Mouse (Mus musculus): Measurements from ENCODE around the gene Efr3b. TPM values are rescaled to one million over a fixed set of nuclear protein-coding genes. Genes with fewer than 3 reads are reported as not detected.
A peak's percentile ranks its signal among the peaks of the same experiment; 100 is the strongest.
"Not testable (repeated sequence)": the region's sequence is repeated elsewhere in the genome, so short reads cannot be mapped to it uniquely, and the experiment has no call there.

Gene Efr3b
- polyA plus RNA-seq, 1 experiment from 2014 or later: 42.1 TPM

DNA sequence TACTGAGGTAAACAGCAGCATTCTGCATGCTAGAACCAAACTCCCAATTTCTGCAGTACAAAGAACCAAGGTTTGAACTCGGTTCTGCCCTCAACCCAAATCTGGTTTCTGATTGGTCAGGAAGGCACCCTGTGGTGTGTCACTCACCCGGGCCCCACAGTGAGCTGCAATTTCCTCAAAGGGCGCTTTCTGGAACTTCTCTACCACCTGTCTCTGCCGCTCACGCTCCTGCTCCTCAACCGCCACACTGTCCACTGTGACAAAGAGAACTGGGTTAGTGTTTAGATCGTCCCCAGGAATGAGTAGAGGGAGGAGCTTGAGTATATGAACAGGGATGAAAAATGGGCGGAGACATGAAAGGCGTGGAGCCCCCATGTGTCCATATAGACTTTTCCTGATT, 70.3 kb downstream of the Efr3b start:
- no peak overlapping the region for H3K4me3 ChIP-seq
- no peaks in the 10 kb centered on the region for H3K27me3 ChIP-seq
- H3K9ac ChIP-seq: no peak overlapping the region
- H3K4me2 ChIP-seq: no peak overlapping the region
- H3K36me3 ChIP-seq: peaks cover 59% of the 10 kb centered on the region
- no peak for ATAC-seq (ENCODE audit: low FRiP score, low read depth)
- no peaks in the 10 kb centered on the region for H3K9me3 ChIP-seq
- 63% methylated on average over 9 of the region's 9 CpGs for WGBS
- no peaks in the 10 kb centered on the region for H3K4me1 ChIP-seq (replicated peaks)
- no peak overlapping the region for H3K27ac ChIP-seq (replicated peaks)

DNA sequence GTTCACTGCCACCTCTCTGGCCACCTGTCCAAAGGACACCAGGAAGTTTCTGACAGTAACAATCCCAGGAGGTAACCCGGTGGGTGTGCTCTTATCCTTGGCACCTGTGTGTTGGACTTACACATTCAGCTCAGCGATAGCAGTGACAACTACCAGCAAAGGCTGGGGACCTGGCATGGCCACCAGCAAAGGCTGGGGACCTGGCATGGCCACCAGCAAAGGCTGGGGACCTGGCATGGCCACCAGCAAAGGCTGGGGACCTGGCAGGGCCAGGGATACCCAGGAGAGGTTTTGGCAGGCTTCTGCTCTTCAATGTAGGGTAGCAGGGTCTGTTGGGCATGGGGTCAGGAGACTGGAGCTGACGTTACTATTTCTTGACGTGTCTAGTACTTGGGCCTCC, 71.5 kb downstream of the Efr3b start:
- no peak overlapping the region for H3K4me3 ChIP-seq
- WGBS: 98% methylated on average over 4 of the region's 4 CpGs
- ATAC-seq (ENCODE audit: low FRiP score, low read depth): no peak
- H3K4me1 ChIP-seq (replicated peaks): no peaks in the 10 kb centered on the region
- H3K4me2 ChIP-seq: no peak overlapping the region
- no peaks in the 10 kb centered on the region for H3K27me3 ChIP-seq
- no peaks in the 10 kb centered on the region for H3K9me3 ChIP-seq
- peaks cover 57% of the 10 kb centered on the region for H3K36me3 ChIP-seq
- no peak overlapping the region for H3K27ac ChIP-seq (replicated peaks)
- H3K9ac ChIP-seq: no peak overlapping the region

DNA sequence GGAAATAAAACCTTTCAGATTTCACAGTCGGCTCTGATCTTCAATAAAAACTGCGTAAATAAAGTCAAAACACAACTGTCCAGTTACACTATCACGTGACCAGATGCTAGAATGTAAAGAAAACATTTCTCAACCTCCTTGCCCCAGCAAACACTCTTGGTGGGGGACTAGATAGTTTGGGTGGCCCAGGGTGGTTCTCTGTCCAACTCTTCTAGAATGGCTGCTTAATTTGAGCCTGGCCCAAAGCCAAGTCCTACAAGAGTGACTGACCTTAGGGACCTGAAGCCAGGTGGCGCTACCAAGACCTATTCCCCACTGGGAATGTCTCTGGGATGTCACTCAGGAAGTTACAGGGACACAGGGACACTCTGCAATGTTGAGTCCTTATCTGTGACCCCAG, 78.2 kb downstream of the Efr3b start:
- Histone ChIP-seq H3K4me3 (peak overlapping the region; percentile 55), H3K9ac (peak overlapping the region; percentile 66), H3K4me1 (replicated peaks) (peaks cover 11% of the 10 kb centered on the region), H3K27ac (replicated peaks) (peak overlapping the region; percentile 95), H3K36me3 (peaks cover 9% of the 10 kb centered on the region), H3K9me3 (no peaks in the 10 kb centered on the region), H3K27me3 (peaks cover 4% of the 10 kb centered on the region; the same call in 1 of the 2 replicates), H3K4me2 (peak overlapping the region; percentile 74)
- 55% methylated on average over 4 of the region's 4 CpGs for WGBS
- no peak for ATAC-seq (ENCODE audit: low FRiP score, low read depth)

DNA sequence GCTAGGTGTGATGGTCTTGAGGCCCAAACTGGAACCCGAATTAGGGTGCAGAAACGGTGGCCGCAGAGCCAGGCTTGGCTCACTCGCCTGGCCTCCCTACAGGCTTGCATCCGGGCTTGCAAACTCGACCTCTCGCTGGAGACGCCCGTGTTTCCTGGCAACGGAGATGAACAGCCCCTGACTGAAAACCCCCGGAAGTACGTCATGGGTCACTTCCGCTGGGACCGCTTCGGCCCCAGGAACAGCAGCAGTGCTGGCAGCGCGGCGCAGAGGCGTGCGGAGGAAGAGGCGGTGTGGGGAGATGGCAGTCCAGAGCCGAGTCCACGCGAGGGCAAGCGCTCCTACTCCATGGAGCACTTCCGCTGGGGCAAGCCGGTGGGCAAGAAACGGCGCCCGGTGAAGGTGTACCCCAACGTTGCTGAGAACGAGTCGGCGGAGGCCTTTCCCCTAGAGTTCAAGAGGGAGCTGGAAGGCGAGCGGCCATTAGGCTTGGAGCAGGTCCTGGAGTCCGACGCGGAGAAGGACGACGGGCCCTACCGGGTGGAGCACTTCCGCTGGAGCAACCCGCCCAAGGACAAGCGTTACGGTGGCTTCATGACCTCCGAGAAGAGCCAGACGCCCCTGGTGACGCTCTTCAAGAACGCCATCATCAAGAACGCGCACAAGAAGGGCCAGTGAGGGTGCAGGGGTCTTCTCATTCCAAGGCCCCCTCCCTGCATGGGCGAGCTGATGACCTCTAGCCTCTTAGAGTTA, 78.7 kb downstream of the Efr3b start:
- Histone ChIP-seq H3K27ac (replicated peaks) (peak overlapping the region; percentile 95), H3K36me3 (peaks cover 4% of the 10 kb centered on the region; the same call in 1 of the 2 replicates), H3K27me3 (peaks cover 4% of the 10 kb centered on the region), H3K4me1 (replicated peaks) (peaks cover 11% of the 10 kb centered on the region), H3K9ac (peak overlapping the region; percentile 66), H3K9me3 (no peaks in the 10 kb centered on the region), H3K4me3 (peak overlapping the region; percentile 55), H3K4me2 (peak overlapping the region; percentile 74)
- WGBS: 2% methylated on average over 53 of the region's 53 CpGs
- peak; percentile 97 for ATAC-seq (ENCODE audit: low FRiP score, low read depth)

DNA sequence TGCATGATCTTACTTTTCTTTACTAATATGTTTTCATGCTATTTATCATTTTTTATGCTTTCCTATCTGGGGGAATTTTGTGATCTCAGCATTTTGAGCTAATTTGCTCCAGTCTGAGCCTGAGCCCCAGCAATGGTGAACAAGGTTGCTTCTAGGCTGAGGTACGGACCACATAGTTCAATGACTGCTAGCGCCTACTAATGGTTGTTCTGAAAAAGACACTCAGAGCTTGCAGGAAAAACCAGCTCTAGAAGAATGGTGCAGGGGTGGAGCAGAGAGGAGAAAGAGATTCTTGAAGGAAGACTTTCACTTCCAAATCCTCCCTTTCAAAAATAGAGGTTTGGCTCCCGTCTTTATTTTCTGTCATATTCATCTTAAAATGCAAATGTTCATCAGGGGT, 82.4 kb downstream of the Efr3b start:
- no peak overlapping the region for H3K4me3 ChIP-seq
- 15% methylated on average over 3 of the region's 3 CpGs for WGBS
- no peak overlapping the region for H3K9ac ChIP-seq
- H3K4me2 ChIP-seq: no peak overlapping the region
- no peak overlapping the region for H3K27ac ChIP-seq (replicated peaks)
- peaks cover 13% of the 10 kb centered on the region for H3K27me3 ChIP-seq
- no peaks in the 10 kb centered on the region for H3K9me3 ChIP-seq
- no peaks in the 10 kb centered on the region for H3K36me3 ChIP-seq
- peaks cover 11% of the 10 kb centered on the region for H3K4me1 ChIP-seq (replicated peaks)
- no peak for ATAC-seq (ENCODE audit: low FRiP score, low read depth)

DNA sequence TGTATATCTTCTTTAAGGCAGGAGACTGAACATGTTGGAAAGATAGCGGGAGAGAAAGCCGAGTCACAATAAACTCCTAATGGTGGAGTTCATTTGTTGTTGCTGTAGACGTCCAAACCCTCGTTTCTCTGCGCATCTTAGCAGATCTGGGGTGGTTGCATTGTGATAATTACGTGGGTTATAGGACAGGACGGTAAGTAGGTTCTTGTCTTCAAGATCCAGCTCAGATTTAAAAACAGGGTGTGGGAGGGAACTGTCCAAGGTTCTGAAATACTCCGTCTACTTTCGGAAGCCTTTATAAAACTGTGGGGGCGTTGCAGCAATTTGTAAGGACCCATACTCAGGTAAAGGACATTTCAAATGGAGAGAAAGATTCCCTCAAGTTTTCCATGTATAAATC, 83.3 kb downstream of the Efr3b start:
- H3K36me3 ChIP-seq: no peaks in the 10 kb centered on the region
- H3K4me1 ChIP-seq (replicated peaks): peaks cover 7% of the 10 kb centered on the region
- no peak overlapping the region for H3K4me2 ChIP-seq
- H3K27me3 ChIP-seq: peaks cover 13% of the 10 kb centered on the region
- WGBS: 31% methylated on average over 10 of the region's 10 CpGs
- no peak overlapping the region for H3K27ac ChIP-seq (replicated peaks)
- H3K4me3 ChIP-seq: no peak overlapping the region
- ATAC-seq (ENCODE audit: low FRiP score, low read depth): no peak
- no peaks in the 10 kb centered on the region for H3K9me3 ChIP-seq
- H3K9ac ChIP-seq: no peak overlapping the region

DNA sequence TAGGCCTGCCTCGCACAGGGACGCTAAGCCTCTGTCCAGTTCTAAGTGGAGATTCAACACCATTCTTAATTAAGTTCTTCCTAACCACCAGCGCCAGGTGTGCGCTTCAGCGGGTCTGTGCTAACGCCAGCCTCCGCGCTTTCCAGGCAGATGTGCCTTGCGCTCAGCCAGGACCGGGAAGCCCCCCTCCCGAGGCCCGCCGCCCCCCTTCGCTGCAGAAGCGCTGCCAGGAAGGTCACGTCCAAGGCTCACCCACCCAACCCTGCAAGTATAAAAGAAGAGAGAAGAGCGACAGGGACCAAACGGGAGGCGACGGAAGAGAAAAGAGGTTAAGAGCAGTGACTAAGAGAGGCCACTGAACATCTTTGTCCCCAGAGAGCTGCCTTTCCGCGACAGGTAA, 84.1 kb downstream of the Efr3b start, which contains the start of gene Pomc:
TSS of gene Pomc (plus strand) at position 301 of the 400 bp plus-strand sequence.
- H3K4me1 ChIP-seq (replicated peaks): peaks cover 5% of the 10 kb centered on the region
- H3K4me3 ChIP-seq: no peak within 1 kb of the TSS
- no peak within 1 kb of the TSS for H3K9ac ChIP-seq
- H3K9me3 ChIP-seq: no peaks in the 10 kb centered on the region
- peaks cover 13% of the 10 kb centered on the region for H3K27me3 ChIP-seq
- WGBS: 15% methylated on average over 22 of the region's 22 CpGs
- no peaks in the 10 kb centered on the region for H3K36me3 ChIP-seq
- H3K4me2 ChIP-seq: peak within 1 kb of the TSS; percentile 31
- no peak within 1 kb of the TSS for H3K27ac ChIP-seq (replicated peaks)
- no peak for ATAC-seq (ENCODE audit: low FRiP score, low read depth)

DNA sequence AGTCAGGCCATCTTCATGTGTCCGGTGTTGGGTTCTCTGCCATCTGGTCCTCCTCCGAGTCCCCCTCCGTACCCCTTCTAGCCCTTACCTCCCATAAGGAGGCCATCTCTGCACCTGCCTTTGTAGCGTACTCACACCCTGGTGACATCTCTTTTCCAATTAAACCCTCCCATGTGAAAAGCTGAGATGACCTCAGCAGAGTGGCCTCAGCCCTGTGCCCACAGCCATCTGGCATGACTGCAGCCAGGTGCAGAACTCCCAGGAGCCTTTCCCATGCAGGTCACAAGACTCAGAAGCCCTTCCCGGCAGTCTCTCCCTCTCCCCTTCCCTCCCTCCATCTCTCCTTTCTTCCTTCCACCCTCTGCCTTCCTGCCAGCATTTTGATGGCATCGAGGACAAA, 91.2 kb downstream of the Efr3b start:
- H3K27ac ChIP-seq (replicated peaks): no peak overlapping the region
- H3K27me3 ChIP-seq: peaks cover under 1% of the 10 kb centered on the region; the same call in 1 of the 2 replicates
- no peak overlapping the region for H3K9ac ChIP-seq
- no peak for ATAC-seq (ENCODE audit: low FRiP score, low read depth)
- WGBS: 52% methylated on average over 6 of the region's 6 CpGs
- no peaks in the 10 kb centered on the region for H3K36me3 ChIP-seq
- peaks cover 3% of the 10 kb centered on the region; the same call in 1 of the 2 replicates for H3K4me1 ChIP-seq (replicated peaks)
- H3K4me2 ChIP-seq: no peak overlapping the region
- H3K4me3 ChIP-seq: no peak overlapping the region
- H3K9me3 ChIP-seq: no peaks in the 10 kb centered on the region

DNA sequence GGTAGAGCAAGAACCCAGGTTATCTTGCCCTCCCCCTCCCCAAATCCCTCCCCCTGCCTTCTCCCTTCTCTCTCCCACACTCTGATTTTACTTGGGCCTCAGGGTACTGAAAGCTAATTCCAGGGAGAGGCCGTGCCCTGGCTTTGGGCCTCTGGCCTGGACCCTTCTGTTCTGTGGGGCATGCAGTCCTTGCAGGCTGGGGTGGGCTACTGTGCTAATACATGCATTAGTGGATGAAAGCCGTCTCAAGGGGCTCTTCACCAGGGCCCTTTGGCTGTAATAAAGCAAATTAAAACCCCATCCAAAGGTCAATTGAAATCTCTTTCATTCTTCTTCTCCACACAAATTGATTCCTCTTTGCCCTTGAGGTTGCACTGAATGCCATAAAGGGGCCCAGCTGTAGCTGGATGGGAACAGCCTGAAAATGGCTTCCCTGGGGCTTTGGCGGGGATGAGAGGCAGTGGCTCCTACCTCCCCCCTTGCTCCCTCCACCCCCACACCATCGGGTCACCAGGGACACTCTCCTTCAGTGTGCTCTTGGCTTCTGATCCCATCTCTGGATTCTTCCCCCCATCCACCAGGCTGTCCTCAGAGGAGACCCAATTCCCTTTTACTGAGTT, 94.2 kb downstream of the Efr3b start:
- 29% methylated on average over 4 of the region's 4 CpGs for WGBS
- no peak overlapping the region for H3K27ac ChIP-seq (replicated peaks)
- H3K9ac ChIP-seq: no peak overlapping the region
- H3K4me1 ChIP-seq (replicated peaks): peaks cover 8% of the 10 kb centered on the region; the same call in 1 of the 2 replicates
- no peak overlapping the region for H3K4me3 ChIP-seq
- H3K36me3 ChIP-seq: no peaks in the 10 kb centered on the region
- H3K9me3 ChIP-seq: no peaks in the 10 kb centered on the region
- 0 out of 2 replicates have a peak, but pooled peaks have one; percentile 38 for ATAC-seq (ENCODE audit: low FRiP score, low read depth)
- no peak overlapping the region for H3K4me2 ChIP-seq
- peaks cover 5% of the 10 kb centered on the region; the same call in 1 of the 2 replicates for H3K27me3 ChIP-seq

DNA sequence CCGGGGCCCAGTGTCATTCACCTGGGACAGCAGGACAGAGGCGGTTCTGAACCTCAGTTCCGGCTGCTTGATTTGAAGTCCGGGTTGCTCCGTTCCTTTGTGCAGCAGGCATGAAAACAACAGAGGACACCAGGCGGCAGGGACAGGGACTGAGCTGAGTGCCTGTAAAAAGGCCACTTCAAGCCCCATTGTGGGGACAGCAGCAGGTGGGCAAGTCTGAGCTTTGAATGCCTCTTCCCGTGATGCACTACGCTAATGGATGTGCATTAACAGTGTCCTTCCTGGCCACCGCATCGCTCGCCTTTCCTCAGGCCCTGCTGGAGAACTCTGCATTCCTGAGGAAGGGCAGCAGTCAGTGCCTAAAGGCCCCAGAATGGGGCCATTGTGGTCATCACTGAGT, 96.7 kb downstream of the Efr3b start:
- no peak overlapping the region for H3K4me2 ChIP-seq
- peaks cover 6% of the 10 kb centered on the region; the same call in 1 of the 2 replicates for H3K4me1 ChIP-seq (replicated peaks)
- no peak overlapping the region for H3K4me3 ChIP-seq
- H3K36me3 ChIP-seq: no peaks in the 10 kb centered on the region
- 10% methylated on average over 11 of the region's 11 CpGs for WGBS
- H3K9ac ChIP-seq: no peak overlapping the region
- H3K9me3 ChIP-seq: no peaks in the 10 kb centered on the region
- ATAC-seq (ENCODE audit: low FRiP score, low read depth): no peak
- peaks cover 5% of the 10 kb centered on the region; the same call in 1 of the 2 replicates for H3K27me3 ChIP-seq
- H3K27ac ChIP-seq (replicated peaks): no peak overlapping the region

DNA sequence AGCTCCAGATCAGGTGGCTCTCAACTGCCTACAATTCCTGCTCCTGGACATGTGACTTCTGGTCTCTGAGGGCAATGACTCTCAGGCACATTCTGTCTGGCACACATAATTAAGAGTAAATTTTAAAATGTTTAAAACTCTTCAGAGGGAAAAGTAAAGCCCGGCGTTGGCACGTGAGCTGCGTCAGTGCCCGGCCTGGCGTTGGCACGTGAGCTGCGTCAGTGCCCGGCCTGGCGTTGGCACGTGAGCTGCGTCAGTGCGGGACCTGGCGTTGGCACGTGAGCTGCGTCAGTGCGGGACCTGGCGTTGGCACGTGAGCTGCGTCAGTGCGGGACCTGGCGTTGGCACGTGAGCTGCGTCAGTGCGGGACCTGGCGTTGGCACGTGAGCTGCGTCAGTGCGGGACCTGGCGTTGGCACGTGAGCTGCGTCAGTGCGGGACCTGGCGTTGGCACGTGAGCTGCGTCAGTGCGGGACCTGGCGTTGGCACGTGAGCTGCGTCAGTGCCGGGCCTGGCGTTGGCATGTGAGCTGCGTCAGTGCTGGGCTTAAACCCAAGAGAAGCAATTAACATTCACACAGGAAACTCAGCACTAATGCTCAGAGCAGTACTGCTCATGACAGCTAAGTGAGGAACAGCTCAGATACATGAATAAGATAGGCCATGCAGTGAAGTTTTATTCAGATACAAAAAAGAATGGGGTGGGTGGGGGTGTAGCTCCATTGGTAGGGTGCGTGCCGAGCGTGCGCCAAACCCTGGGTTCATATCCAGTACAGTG, 108.4 kb downstream of the Efr3b start:
- not testable (repeated sequence) for H3K36me3 ChIP-seq; H3K27ac ChIP-seq (replicated peaks); H3K27me3 ChIP-seq; H3K9me3 ChIP-seq; H3K4me2 ChIP-seq; H3K9ac ChIP-seq; H3K4me3 ChIP-seq; H3K4me1 ChIP-seq (replicated peaks); ATAC-seq (ENCODE audit: low FRiP score, low read depth)
- WGBS: 90% methylated on average over 34 of the region's 47 CpGs

DNA sequence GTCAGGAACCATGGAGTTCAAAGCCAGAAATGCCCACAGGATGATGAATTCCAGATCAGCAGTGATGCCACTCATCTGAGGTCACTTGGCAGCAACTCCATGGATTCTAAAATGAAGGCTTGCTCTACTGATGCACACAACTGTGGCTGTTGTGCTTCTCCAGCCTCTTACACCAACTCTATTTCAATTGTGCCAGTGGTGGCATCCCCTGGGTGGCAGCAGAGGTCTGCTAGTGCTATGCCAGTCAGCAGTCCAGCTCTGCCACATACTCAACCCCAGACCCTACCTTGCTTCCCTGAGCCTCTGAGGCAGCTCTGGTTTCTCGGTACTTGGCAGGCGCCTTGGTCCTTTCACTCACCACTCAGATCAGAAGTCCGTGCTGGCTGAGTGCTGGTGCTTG, 109.9 kb downstream of the Efr3b start:
- H3K4me3 ChIP-seq: no peak overlapping the region
- no peaks in the 10 kb centered on the region for H3K27me3 ChIP-seq
- no peaks in the 10 kb centered on the region for H3K4me1 ChIP-seq (replicated peaks)
- H3K9me3 ChIP-seq: no peaks in the 10 kb centered on the region
- ATAC-seq (ENCODE audit: low FRiP score, low read depth): no peak
- no peaks in the 10 kb centered on the region for H3K36me3 ChIP-seq
- no peak overlapping the region for H3K4me2 ChIP-seq
- no peak overlapping the region for H3K9ac ChIP-seq
- H3K27ac ChIP-seq (replicated peaks): no peak overlapping the region
- 79% methylated on average over 3 of the region's 3 CpGs for WGBS

Data from hindbrain, embryonic 15.5 days (tissue).